14 mouse cellular contexts compared by ENCODE assay signal in the genomic region with DNA sequence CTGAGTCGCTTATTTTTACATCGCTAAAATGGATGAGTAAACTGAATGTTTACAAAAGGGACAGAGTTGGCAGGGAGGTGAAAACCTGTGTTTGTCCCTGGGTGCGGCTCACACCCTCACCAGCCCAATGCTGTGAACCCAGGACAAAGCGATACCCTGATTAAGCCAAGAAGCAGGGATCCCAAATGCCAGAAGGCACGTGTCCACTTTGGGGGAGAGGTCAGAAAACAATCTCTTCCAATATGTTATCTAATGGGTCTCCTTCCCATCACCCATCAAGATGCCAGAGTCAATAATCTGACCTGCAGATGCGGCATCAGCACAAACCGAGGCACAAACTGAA. TPM values are rescaled to one million over a fixed set of nuclear protein-coding genes. Genes with fewer than 3 reads are reported as not detected.
DNase-seq lines count a peak whose midpoint lies in the region; ATAC-seq and TF ChIP-seq lines count a peak whose summit lies in the region.
"Had no signal": no experiment of that assay in that cellular context is flagged by ENCODE, and none has a peak within 500 bp of the region (broad histone marks: within the 10 kb centered on the region; RNA-seq: fewer than 3 reads in every experiment).

No protein-coding gene starts in this region.

- H3K9ac ChIP-seq in heart, embryonic 12.5 days: 0 out of 2 replicates have a peak overlapping the region, but pooled peaks have one; percentile 58
- H3K9ac ChIP-seq in lung, embryonic 14.5 days: no peak overlapping the region
- H3K9ac ChIP-seq in embryonic facial prominence, embryonic 15.5 days: no peak overlapping the region
- no peak overlapping the region for H3K9ac ChIP-seq in limb, embryonic 15.5 days
- H3K9ac ChIP-seq: neural tube, embryonic 13.5 days had no signal

- 55% methylated on average over 7 of the region's 7 CpGs for WGBS in heart, embryonic 12.5 days
- 43% methylated on average over 7 of the region's 7 CpGs for WGBS in lung, embryonic 14.5 days
- WGBS in embryonic facial prominence, embryonic 15.5 days: 76% methylated on average over 7 of the region's 7 CpGs
- 67% methylated on average over 7 of the region's 7 CpGs for WGBS in limb, embryonic 15.5 days
- WGBS in cerebellum, adult 2 months: 88% methylated on average over 7 of the region's 7 CpGs

- no peak overlapping the region for H3K4me3 ChIP-seq in heart, embryonic 12.5 days
- H3K4me3 ChIP-seq in lung, embryonic 14.5 days (ENCODE audit: low read depth, low read length): no peak overlapping the region
- no peak overlapping the region for H3K4me3 ChIP-seq in embryonic facial prominence, embryonic 15.5 days (replicated peaks)
- no peak overlapping the region for H3K4me3 ChIP-seq in limb, embryonic 15.5 days
- no peak overlapping the region for H3K4me3 ChIP-seq in cerebellum, adult 2 months (replicated peaks; ENCODE audit: insufficient read depth, low read depth, low read length)
- H3K4me3 ChIP-seq: forebrain, embryonic 10.5 days; neural tube, embryonic 13.5 days had no signal

- no peak for TF ChIP-seq POLR2A in cerebellum, adult 2 months (IDR thresholded peaks at IDR 0.05; ENCODE audit: borderline replicate concordance, insufficient read depth, low read length)

- no peak for TF ChIP-seq CTCF in lung, embryonic 14.5 days (IDR thresholded peaks at IDR 0.05; ENCODE audit: low read depth)
- TF ChIP-seq CTCF in cerebellum, adult 2 months (IDR thresholded peaks at IDR 0.05; ENCODE audit: borderline replicate concordance, insufficient read depth, low read depth, low read length): no peak

- H3K27me3 ChIP-seq in heart, embryonic 12.5 days (replicated peaks): no peaks in the 10 kb centered on the region
- H3K27me3 ChIP-seq in lung, embryonic 14.5 days (ENCODE audit: insufficient read depth, low read length): no peaks in the 10 kb centered on the region
- H3K27me3 ChIP-seq in embryonic facial prominence, embryonic 15.5 days: no peaks in the 10 kb centered on the region
- no peaks in the 10 kb centered on the region for H3K27me3 ChIP-seq in limb, embryonic 15.5 days
- no peaks in the 10 kb centered on the region for H3K27me3 ChIP-seq in cerebellum, adult 2 months (ENCODE audit: control insufficient read depth, insufficient read depth, low read length)
- H3K27me3 ChIP-seq: neural tube, embryonic 13.5 days had no signal

- H3K4me2 ChIP-seq in heart, embryonic 12.5 days: peak overlapping the region; percentile 43; the same call in 1 of the 2 replicates
- H3K4me2 ChIP-seq in lung, embryonic 14.5 days: peak overlapping the region; percentile 31; the same call in 1 of the 2 replicates
- no peak overlapping the region for H3K4me2 ChIP-seq in embryonic facial prominence, embryonic 15.5 days (replicated peaks)
- H3K4me2 ChIP-seq in limb, embryonic 15.5 days: no peak overlapping the region
- H3K4me2 ChIP-seq: neural tube, embryonic 13.5 days had no signal

- no peaks in the 10 kb centered on the region for H3K9me3 ChIP-seq in heart, embryonic 12.5 days (replicated peaks)
- H3K9me3 ChIP-seq in lung, embryonic 14.5 days (ENCODE audit: low read depth, low read length): no peaks in the 10 kb centered on the region
- no peaks in the 10 kb centered on the region for H3K9me3 ChIP-seq in embryonic facial prominence, embryonic 15.5 days (replicated peaks)
- no peaks in the 10 kb centered on the region for H3K9me3 ChIP-seq in limb, embryonic 15.5 days
- H3K9me3 ChIP-seq: forebrain, embryonic 10.5 days; neural tube, embryonic 13.5 days had no signal

- no peak for ATAC-seq in heart, embryonic 12.5 days (ENCODE audit: insufficient number of reproducible peaks, low FRiP score)
- peak; percentile 6; the same call in 1 of the 2 replicates for ATAC-seq in lung, embryonic 14.5 days (ENCODE audit: insufficient read depth)
- ATAC-seq in embryonic facial prominence, embryonic 15.5 days (ENCODE audit: insufficient number of reproducible peaks, low FRiP score, low TSS enrichment, low read depth): no peak
- no peak for ATAC-seq in limb, embryonic 15.5 days (ENCODE audit: insufficient number of reproducible peaks, low FRiP score, low TSS enrichment, low read depth)
- ATAC-seq: midbrain, embryonic 16.5 days had no signal

- H3K27ac ChIP-seq in heart, embryonic 12.5 days (ENCODE audit: poor library complexity, severe bottlenecking): peak overlapping the region; percentile 92
- peak overlapping the region; percentile 86 for H3K27ac ChIP-seq in lung, embryonic 14.5 days (ENCODE audit: low read depth)
- H3K27ac ChIP-seq in embryonic facial prominence, embryonic 15.5 days (replicated peaks): peak overlapping the region; percentile 45
- H3K27ac ChIP-seq in limb, embryonic 15.5 days: peak overlapping the region; percentile 73
- H3K27ac ChIP-seq in cerebellum, adult 2 months (ENCODE audit: insufficient read depth, low read length): no peak overlapping the region
- H3K27ac ChIP-seq: forebrain, embryonic 10.5 days; macrophage; neural tube, embryonic 13.5 days had no signal

- peaks cover 44% of the 10 kb centered on the region for H3K36me3 ChIP-seq in heart, embryonic 12.5 days
- peaks cover 19% of the 10 kb centered on the region for H3K36me3 ChIP-seq in lung, embryonic 14.5 days (ENCODE audit: insufficient read depth)
- peaks cover 4% of the 10 kb centered on the region; the same call in 1 of the 2 replicates for H3K36me3 ChIP-seq in embryonic facial prominence, embryonic 15.5 days
- H3K36me3 ChIP-seq in limb, embryonic 15.5 days: peaks cover 9% of the 10 kb centered on the region
- H3K36me3 ChIP-seq: G1E; neural tube, embryonic 13.5 days had no signal

- no peak for DNase-seq in heart, adult 8-10 months (ENCODE audit: low spot score)
- no peak for DNase-seq in lung, embryonic 14.5 days
- DNase-seq in lung, postnatal 36 days: no peak
- no peak for DNase-seq in spleen, postnatal 14 days (ENCODE audit: low spot score in 2 of 2)
- DNase-seq in cerebellum, adult 2 months: no peak
- DNase-seq: B cell, adult 2 months had no signal

- peaks cover 62% of the 10 kb centered on the region for H3K4me1 ChIP-seq in heart, embryonic 12.5 days (replicated peaks)
- H3K4me1 ChIP-seq in lung, embryonic 14.5 days (ENCODE audit: insufficient read depth): peaks cover 43% of the 10 kb centered on the region
- H3K4me1 ChIP-seq in embryonic facial prominence, embryonic 15.5 days: peaks cover 43% of the 10 kb centered on the region
- H3K4me1 ChIP-seq in limb, embryonic 15.5 days: peaks cover 48% of the 10 kb centered on the region
- H3K4me1 ChIP-seq in cerebellum, adult 2 months (ENCODE audit: control insufficient read depth, insufficient read depth, low read length): no peaks in the 10 kb centered on the region

RNA-seq across cellular contexts. Expression of gene Slc38a4, which starts 51.3 kb away (rescaled TPM):
- 159 and 174 TPM in 2 replicates for polyA plus RNA-seq in heart, embryonic 12.5 days (2016; fragmentation: Nextera tagmentation; extraction: Ambion mirVana)
- 1 to 10 TPM; 3.0 to 5.3 (median 3.7) TPM for total RNA-seq in heart, adult 8-10 months (2022)
- polyA plus RNA-seq in lung, embryonic 14.5 days (2014; fragmentation: Nextera tagmentation; extraction: Ambion mirVana): 92.3 and 93.8 TPM in 2 replicates
- 54.7 and 56.1 TPM in 2 replicates for polyA plus RNA-seq in embryonic facial prominence, embryonic 15.5 days (2015; fragmentation: Nextera tagmentation; extraction: Ambion mirVana)
- polyA plus RNA-seq in limb, embryonic 15.5 days (2015; fragmentation: Nextera tagmentation; extraction: Ambion mirVana): 116 and 120 TPM in 2 replicates
- 0.13 TPM in 2 replicates for polyA plus RNA-seq in cerebellum, adult 2 months (2012; rRNA removed)
- polyA plus RNA-seq: G1E, macrophage had no signal

Comparison
In these comparisons a context has a peak if more than half of its experiments do, and no peak if none do; other contexts are left out.
1. H3K4me2 ChIP-seq: peak in heart, embryonic 12.5 days (single experiment) and lung, embryonic 14.5 days (single experiment); none in embryonic facial prominence, embryonic 15.5 days (single experiment) and limb, embryonic 15.5 days (single experiment).
2. RNA of gene Slc38a4, which starts 51.3 kb away (polyA plus RNA-seq): 159 to 174 TPM in heart, embryonic 12.5 days, 116 to 120 TPM in limb, embryonic 15.5 days, 92.3 to 93.8 TPM in lung, embryonic 14.5 days and 54.7 to 56.1 TPM in embryonic facial prominence, embryonic 15.5 days; 0.13 TPM in cerebellum, adult 2 months; every median in the first group is over 10 times any median in the second.